Mouse (Mus musculus) stomach, adult 2 months (tissue): ENCODE data around the gene Olfr1489. TPM values are rescaled to one million over a fixed set of nuclear protein-coding genes. Genes with fewer than 3 reads are reported as not detected.

ENCODE experiments used
- polyA plus RNA-seq: library from polyadenylated mRNA; depleted of rRNA; stranded (reverse); fragments of >200 nt; gene quantifications from 2 replicates; pipeline ENCODE4 v1.2.3, GENCODE M21; 2012; rRNA removed

Gene Olfr1489
- polyA plus RNA-seq, result not detected in 2 replicates

GRCm38 (mm10) chr19:13631321-13631720 is at the start of gene Olfr1489:
Olfr1489 (plus strand) TSS chr19:13631621.

GRCm38 (mm10) chr19:13583211-13583610 is 48.2 kb upstream of the Olfr1489 start, which contains the start of gene Olfr1484:
Olfr1484 (plus strand) TSS chr19:13583511.

GRCm38 (mm10) chr19:13617075-13617474 is 14.3 kb upstream of the Olfr1489 start, which contains the start of gene Olfr1487:
Olfr1487 (plus strand) TSS chr19:13617375.

GRCm38 (mm10) chr19:13650791-13651190 is 19.4 kb downstream of the Olfr1489 start, which contains the start of gene Olfr1490:
Olfr1490 (plus strand) TSS chr19:13651091.

Other genes starting within 250 kb of the Olfr1489 start
- not detected in 2 replicates for gene Olfr1469, start 223.8 kb upstream of the Olfr1489 start, polyA plus RNA-seq
- not detected in 2 replicates for gene Olfr1471, start 188.2 kb upstream of the Olfr1489 start, polyA plus RNA-seq
- not detected in 2 replicates for gene Olfr1472, start 175.5 kb upstream of the Olfr1489 start, polyA plus RNA-seq
- gene Olfr1474, start 162.1 kb upstream of the Olfr1489 start, polyA plus RNA-seq, result not detected in 2 replicates
- not detected in 2 replicates for gene Olfr1475, start 151.4 kb upstream of the Olfr1489 start, polyA plus RNA-seq
- gene Olfr1477, start 131.1 kb upstream of the Olfr1489 start, polyA plus RNA-seq, result not detected in 2 replicates
- gene Olfr1480, start 103.7 kb upstream of the Olfr1489 start, polyA plus RNA-seq, result not detected in 2 replicates
- not detected in 2 replicates for gene Olfr1484, start 48.1 kb upstream of the Olfr1489 start, polyA plus RNA-seq
- not detected in 2 replicates for gene Olfr1487, start 14.2 kb upstream of the Olfr1489 start, polyA plus RNA-seq
- not detected in 2 replicates for gene Olfr1490, start 19.5 kb downstream of the Olfr1489 start, polyA plus RNA-seq
- not detected in 2 replicates for gene Olfr1491, start 65.6 kb downstream of the Olfr1489 start, polyA plus RNA-seq
- not detected in 2 replicates for gene Olfr1493-ps1, start 91.7 kb downstream of the Olfr1489 start, polyA plus RNA-seq
- gene Olfr1494, start 108.1 kb downstream of the Olfr1489 start, polyA plus RNA-seq, result not detected in 2 replicates
- not detected in 2 replicates for gene Olfr1495, start 133.0 kb downstream of the Olfr1489 start, polyA plus RNA-seq
- not detected in 2 replicates for gene Olfr1496, start 146.3 kb downstream of the Olfr1489 start, polyA plus RNA-seq
- not detected in 2 replicates for gene Olfr1497, start 166.6 kb downstream of the Olfr1489 start, polyA plus RNA-seq
- not detected in 2 replicates for gene Olfr1499, start 187.8 kb downstream of the Olfr1489 start, polyA plus RNA-seq
- not detected in 2 replicates for gene Olfr1500, start 198.9 kb downstream of the Olfr1489 start, polyA plus RNA-seq
- gene Olfr1501, start 219.1 kb downstream of the Olfr1489 start, polyA plus RNA-seq, result not detected in 2 replicates
- not detected in 2 replicates for gene Olfr1502, start 230.2 kb downstream of the Olfr1489 start, polyA plus RNA-seq